Mouse (Mus musculus): Measurements from ENCODE around the gene AI481877.

Gene AI481877

DNA sequence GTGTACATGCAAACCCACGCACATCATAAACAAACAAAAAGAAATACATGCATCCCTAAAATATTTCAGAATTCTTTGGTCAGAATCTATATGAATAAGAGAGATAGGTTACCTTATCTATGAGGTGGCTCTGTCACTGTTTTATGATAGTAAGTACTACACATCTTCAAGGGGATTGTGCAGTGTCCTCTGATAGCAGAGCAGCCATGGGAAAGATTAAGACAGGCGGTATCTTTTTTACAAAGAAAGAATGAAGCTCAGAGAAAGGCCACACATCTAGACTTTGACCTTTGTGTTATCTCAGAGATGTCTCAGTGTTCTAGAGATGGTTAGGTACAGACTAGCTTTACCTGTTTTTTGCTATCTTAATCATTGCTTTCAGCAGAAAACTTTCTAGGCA is 121.9 kb downstream of the AI481877 start:
- DNase-seq = no peak

DNA sequence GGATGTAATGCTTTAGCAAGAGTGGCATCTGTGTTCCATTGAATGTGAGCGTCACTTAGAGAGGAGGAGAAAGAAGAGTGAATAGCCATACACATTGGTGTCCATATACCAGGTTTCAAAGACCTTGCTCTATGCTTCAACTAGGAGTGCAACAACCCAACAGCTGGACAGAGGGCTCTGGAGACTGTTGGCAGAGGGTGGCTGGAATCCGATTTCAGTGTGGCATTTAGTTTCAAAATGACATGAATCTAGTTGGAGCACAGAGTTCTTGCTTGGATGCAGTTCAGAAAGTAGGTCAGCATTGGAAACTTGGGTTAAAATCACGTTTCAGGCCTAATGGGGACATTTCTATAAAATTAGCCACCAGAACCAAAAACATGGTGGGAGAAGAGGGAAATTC is 123.6 kb downstream of the AI481877 start:
- no peak for DNase-seq

DNA sequence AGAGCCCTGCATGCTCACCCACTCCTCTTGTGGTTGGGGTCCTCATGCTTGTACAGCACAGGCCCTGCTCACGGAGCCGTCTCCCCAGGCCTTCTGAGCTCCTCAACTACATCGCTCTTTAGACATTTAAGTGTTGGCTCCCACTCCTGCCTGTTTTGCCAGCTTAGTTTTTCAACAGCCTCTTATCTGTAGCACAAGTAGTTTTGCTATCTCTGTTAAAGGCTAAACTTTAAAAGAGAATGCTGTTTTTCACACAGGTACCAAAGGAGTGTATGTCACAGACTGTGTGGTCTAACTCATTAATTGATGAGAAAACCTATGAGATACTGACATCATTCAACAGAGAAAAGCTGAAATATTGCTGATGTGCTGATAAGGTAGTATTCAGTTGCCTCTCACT is 127.3 kb downstream of the AI481877 start:
- DNase-seq = no peak

DNA sequence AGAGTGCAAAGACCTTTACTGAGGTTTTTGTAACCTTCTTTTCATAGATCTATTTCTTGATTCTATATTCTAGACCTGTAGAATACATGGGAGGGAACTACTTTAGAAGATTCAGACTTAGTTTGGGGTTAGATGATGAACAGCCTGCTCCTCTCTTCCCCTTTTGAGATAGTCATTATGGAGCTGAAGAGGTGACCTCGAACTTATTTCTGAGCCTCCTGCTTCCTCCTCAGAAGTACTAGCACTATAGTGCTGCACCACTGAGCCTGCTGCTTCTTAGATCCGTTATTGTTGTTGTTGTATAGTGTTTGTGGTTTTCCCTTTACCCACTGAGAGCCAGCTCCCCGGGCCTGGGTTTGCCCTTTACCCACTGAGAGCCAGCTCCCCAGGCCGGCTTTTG is 129.1 kb downstream of the AI481877 start:
- DNase-seq = no peak

DNA sequence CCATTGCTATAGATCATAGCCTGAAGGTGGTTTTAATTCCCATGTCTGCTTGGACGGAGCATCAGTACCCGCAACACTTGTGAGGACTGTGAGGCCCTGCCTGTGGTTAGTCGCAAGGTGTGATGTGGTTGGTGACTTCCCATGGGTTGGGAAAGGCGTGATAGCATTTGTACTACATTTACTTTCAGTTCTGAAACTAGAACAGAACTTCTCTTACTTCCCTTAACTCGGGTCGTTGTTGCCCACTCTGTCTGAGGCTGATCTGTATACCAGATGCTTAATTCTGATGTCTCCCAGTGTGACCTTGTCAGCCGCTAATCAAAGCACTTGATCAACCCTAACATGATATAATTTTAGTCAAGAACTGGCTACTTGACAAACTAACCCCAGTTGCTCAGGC is 129.6 kb downstream of the AI481877 start:
- DNase-seq = no peak

DNA sequence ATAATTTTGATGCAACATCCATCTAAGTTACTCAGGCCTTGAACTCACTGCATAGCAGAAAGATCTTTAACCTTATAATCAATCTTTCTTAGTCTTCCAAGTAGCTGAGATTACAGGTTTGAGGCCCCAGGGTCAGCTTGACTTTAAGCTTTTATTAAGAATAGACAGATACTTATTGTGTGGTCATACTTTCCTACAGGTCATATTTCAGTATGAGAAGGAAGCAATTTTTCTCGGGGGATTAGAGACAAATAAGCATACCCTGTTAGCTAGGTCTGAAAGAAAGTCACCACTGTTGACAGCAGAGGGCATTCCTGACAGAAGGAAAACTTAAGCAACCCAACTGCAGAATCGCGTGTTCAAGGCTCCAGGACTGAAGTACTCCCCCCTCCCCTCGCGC is 130.8 kb downstream of the AI481877 start:
- no peak for DNase-seq

DNA sequence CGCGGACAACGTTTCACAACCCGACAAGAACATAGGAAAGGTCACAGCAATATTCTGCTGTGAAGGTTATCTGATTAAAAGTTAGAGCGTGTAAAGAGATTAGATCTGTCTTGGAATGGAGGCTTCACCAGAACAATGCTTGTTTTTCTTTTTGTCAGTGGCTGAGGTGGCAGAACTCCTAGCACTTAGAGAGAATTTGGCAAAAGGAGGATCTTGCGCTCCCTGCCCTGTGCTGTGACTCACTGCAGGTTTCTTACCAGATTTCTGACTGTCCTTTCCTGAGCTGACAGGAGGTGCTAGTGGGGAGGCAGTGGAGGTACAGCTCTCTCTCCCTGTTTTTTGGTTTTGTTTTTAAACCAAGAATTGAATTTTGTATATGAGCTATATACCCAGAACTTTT is 131.8 kb downstream of the AI481877 start:
- no peak for DNase-seq

DNA sequence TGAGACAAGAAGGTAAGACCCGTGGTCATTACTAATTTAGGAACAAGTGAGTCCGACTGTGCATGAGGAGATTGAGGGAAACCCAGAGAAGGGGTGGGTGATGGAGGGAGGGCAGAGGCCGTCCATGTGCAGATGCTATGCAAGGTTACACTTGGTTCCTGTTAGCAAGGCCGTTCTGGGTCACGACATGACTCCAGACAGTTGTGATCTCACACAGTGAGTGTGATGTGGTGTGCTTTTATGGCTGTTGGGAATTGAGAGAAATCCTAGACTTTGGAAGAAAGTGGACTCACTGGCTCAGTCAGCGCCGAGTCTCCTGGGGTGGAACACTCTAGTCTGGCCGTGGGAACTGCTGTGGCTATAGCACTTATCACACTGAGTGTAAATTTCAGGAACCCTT is 132.6 kb downstream of the AI481877 start:
- no peak for DNase-seq

DNA sequence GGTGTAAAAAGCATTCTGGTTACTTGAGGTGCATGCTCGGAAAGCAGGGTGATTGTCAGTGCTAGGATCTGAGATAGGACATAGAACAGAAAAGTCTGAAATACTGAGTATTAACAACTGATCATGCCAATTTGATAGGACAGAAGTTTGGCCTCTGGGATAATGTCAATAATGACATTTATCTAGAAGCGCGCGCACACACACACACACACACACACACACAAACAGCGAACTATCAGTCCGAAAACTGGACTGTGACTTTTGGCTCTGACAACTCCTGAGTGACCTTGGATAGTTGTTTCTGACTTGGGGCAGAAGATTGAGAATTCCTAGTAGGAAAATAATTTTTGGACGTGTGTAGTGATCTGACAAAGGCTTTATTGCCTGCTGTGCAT is 135.0 kb downstream of the AI481877 start:
- no peak for DNase-seq

DNA sequence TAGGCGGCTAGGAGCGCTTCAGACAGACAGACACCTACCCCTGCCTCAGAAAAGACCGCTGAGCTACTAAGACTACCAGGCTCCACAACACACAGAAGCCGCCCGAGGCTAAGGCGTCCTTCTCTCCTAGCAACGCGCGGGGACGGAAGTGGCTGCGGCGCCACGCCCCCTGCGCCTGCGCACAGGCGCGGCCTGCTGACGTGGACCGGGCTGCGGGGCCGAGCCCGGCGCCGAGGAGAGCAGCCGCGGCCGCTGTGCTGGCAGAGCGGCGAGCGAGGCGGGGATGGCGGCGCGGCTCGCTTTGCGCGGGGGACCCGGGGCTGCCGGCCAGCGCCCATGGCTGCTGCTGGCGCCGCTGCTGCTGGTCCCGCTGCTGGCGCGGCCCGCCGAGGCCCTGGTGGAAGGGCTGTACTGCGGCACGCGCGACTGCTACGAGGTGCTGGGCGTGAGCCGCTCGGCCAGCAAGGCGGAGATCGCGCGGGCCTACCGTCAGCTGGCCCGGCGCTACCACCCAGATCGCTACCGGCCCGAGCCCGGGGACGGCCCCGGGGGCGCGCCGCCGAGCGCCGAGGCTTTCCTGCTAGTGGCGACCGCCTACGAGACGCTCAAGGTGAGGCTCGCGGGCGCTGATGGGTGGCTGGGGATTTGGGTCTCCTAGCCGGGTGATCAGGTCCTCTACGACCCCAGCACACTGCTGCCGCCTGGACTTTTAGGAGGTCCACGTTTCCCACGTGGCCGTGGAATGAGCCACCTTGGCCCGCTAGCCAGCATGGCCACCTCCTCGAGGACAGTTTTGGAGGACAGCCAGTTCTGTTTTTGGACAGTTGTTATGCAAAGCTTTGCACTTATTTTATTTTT is 135.6 kb downstream of the AI481877 start, which contains the start of gene Gm20503:
TSS of gene Gm20503 (plus strand) at position 263 of the 858 bp plus-strand sequence.
- DNase-seq = peak; percentile 93

DNA sequence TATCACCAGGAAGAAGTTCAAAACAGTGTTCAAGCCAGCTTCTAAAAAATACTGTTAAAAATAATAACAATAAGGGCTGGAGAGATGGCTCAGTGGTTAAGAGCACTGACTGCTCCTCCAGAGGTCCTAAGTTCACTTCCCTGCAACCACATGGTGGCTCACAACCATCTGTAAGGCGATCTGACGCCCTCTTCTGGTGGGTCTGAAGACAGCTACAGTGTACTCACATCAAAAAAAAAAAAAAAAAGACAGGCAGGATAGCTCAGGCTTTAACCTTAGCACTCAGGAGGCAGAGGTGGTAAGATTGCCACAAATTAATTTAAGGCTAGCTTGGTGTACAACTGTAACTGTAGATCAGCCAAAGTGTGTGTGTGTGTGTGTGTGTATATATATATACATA is 138.2 kb downstream of the AI481877 start:
- DNase-seq = peak; percentile 27

DNA sequence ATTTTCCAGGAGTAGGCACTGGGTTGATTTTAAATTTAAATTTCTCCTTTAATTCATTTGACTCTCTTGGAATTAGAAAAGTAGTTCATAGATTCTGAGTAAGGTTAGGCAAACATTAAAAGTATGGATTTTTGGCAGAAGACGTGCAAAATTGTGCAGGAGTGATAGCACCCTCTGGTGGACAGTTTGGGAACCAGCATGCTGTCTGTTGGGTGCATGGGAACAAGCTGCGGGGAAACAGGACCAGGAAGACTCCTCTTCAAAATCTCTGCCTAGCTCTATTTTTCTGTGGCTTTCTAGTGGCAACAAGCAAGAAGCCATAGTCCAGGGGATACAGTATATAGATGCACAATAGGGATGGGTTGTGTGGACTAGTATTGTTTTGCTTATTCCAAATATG is 139.1 kb downstream of the AI481877 start:
- DNase-seq = peak; percentile 79

DNA sequence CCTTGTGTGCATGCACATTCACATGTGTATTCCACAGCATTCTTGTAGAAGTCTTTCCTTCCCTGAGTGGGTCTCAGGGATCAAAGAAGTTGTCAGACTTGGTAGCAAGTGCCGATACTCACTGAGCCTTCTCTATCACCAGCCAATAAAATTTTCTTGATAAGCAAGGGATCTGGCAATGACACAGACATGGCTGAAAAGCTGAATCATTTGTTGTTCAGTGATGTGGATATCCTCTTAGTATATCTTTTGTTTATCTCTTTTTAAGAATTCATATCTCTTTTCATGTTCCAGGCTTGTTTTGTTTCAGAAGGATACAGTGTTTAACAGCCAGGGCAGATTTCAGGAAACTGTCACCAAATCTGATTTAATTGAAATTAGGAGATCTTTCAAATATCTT is 140.1 kb downstream of the AI481877 start:
- DNase-seq = no peak

DNA sequence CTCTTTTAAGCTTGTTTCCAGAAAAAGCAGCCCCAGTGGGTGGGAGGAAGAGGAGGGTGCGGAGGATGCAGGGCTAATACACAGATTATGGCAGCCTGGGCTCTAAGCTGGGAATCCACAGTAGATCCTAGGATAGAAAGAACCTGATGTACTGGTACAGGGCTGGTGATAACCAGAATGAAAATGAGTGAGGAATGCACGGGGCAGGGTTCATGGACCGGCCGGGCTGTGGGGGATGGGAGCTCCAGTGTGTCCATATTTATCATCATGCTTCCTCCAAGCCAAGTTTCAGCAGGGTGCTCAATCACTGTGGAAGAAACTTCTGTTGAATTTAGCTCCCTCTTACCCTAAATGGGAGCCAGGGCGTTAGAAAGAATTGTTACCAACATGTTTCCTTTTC is 141.7 kb downstream of the AI481877 start:
- peak; percentile 33 for DNase-seq

DNA sequence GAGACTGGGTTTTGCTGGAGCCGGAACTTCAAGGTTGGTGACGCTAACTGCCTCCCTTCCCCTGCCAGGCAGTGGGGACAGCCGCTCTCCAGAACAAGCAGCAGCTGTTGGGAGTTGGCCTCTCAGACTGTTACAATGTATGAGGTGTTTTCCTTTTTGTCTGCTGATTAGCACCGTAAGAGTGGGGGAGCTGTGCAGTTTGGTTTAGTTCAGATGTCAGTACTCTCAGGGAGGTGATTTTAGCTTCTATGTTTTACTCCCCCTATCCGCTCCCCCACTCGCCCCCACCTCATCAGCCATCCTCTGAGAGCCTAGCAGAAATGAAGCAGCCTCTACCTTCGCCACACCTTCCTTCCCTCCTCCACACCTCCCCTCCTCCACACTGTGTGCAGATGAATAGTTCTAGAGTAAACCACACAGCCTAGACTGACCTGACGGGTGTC is 143.5 kb downstream of the AI481877 start:
- no peak for DNase-seq

DNA sequence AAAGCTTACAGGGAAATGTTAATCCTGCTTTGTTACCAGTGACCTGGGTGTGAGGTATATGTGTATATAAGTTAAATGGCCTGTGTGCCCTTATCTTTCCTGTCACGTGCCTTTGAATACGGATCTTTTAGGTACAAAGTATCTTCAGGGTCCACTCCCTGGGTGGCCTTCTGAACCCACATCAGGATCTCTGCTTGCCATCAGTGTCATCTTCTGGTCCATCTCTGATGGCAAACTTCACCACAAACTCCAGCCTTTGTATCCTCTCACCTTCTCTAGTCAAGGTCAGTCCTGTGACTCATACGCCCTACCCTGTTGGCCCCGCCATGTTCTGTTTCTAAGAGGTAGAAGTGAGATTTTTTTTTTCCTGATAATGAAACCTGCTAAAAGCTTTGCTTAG is 144.0 kb downstream of the AI481877 start, which contains the start of gene Dnajc25:
TSS of gene Dnajc25 (plus strand) at position 301 of the 400 bp plus-strand sequence.
- DNase-seq = no peak
